Mouse (Mus musculus) left cerebral cortex, adult 11 months (tissue): ENCODE results near the gene Atf6.

Source experiments
- DNase-seq: peaks from one replicate; pipeline ENCODE4 v3.0.0; 2022; ENCODE audit warnings: low spot score

Atf6 gene

DNA sequence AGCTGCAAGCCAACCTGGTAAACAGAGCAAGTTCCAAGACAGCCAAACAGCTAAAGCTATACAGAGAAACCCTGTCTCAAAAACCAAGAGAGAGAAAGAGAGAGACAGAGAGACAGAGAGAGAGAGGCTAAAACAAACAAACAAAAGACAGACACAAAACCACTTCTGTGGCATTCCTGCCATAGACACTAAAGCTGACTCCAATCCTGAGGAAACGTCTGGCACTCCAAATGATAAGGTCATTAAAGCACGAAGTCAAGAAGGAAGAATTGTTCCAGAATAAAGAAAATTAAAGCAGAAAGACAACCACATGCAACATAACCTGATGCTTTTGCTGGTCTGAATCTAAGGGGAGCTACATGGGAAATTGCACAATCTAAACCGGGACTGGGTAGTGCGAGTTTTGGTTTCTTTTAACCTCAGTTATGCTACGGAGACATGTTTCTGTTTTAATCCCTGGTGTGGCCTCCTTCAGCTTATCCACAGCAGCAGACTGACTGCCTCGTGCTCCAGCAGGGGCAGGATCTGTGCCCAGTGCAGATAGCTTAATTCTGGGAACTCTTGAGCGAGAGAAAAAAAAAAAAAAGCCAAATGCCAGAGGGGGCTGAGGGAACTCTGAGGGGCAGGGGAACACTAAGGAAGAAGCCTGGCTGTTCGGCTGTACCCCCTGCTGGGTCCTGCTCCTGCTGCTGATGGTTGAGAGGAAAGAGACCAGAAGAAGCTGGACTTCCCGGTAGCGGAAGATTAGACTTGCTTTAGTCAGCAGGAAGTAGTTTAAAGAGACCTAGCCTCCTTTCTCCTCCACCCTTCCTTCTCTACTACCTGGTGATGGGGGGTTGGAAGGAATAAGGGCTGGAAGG, 21.9 kb downstream of the Atf6 start:
- no peak for DNase-seq

DNA sequence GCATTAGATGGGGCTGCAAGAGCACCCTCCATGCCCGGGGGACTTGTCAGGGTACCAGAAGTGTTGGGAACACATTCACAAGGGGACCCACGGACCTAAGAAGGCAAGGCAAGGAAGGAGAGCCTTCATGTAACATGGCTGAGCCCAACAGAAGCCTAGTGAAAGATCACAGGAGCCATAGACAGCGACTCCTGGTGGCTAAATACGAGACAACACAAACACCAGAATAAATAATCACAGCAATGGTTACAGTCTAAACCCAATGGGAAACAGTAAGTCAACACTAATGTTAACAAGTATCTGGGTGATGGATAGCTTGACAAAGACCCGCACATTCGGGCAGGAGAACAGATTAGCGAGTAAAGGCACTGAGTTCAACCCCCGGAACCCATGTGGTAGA, 23.2 kb downstream of the Atf6 start:
- DNase-seq: no peak

DNA sequence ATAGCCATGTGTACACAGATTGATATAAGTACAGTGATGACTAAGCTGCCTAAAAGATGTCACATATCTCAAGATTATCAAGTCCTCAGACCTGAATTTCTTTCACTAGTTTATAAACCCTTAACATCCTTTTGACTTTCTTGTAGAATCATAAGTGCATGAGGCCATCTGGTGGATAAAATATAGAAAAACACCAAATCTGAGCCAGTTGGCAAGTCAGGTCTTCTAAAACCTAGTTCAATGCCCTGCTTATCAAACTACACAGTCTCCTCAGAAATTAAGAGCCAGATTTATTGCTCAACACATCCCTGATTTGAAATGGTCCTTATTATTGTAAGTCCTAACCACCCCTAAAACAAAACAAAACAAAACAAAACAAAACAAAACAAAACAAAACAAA, 27.9 kb downstream of the Atf6 start:
- no peak for DNase-seq

DNA sequence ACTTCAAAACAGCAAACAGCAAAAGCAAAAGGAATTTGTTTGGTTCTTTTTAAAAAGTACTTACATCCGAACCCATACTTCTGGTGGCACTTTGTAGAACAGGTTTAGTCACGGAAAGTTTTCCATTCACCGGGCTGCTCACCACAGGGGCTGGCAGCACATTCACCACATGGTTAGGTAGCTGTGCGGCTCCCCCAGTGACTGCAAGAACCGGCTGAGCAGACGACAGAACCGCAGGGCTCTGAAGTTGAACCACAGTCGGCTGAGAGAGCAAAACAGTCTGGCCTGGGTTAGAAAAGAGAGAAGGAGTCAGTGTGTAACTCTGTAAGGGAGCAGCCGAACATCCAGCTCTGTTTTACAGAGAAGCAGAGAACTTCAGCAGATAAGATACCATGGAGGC, 32.8 kb downstream of the Atf6 start:
- DNase-seq: no peak

DNA sequence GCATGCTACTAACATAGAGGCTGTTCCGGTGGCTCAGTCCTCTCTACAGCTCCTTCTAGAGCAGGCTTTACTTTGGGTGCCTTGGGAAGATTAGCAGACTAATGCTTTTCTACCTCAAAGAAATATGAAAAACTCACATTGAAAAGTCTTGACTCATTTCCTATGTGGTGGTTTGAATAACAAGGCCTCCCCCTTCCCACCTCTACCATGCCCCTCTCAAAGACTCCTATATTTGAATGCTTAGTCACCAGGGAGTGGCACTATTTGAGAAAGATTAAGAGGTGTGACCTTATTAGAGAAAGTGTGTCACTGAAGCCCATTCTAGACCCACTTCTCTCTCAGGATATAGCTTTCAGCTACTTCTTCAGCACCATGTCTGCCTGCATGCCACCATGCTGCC, 37.8 kb downstream of the Atf6 start:
- no peak for DNase-seq

DNA sequence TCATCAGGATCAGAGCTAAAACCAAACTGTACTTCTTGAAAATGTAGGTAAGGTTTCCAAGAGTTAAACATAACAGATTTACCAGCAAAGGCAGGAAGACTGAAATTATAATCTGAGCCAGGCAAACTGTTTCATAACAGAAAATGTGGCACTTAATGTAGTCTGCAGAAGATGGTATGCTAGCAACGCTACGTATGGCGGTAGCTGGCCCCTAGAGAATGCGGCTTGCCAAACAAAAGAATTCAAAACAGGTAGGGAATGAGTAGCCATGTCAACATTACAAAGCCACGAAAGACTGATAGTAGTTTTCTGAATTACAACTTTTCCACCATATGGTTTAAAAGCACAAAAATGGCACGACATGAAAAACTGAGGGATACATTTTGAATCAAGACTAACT, 38.2 kb downstream of the Atf6 start:
- DNase-seq: no peak

DNA sequence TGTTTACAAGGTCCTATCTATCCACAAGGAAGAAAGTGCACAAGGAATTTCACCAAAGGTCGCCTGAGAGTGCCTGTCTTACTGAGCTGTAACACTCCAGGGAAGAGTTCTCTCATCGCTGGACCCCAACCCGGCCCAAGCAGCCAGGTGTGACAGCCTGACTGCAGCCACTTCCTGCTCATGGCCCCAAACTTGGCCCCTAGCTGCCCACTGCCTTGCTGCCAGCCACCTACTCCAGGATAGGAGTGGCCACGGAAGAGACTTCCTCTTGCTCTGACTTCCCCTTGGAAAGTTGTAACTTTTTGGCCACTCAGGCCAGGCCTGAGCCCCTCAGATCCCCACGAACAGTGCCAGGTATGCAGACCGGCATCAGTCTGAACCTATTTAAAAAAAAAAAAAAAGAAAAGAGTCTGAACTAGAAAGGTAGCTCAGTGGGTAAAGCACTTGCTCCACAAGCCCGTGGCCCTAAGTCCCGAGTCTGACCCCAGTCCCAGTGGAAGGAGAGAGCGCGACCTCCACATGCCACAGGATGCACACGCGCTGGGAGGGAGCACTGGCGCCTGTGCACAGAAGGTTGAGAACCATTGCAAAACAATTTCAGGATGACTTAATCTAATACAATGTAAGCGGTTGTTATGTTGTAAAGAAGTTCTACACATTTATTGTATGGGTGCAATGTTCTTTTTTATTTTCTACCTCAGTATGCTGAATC, 47.3 kb downstream of the Atf6 start:
- DNase-seq: no peak

DNA sequence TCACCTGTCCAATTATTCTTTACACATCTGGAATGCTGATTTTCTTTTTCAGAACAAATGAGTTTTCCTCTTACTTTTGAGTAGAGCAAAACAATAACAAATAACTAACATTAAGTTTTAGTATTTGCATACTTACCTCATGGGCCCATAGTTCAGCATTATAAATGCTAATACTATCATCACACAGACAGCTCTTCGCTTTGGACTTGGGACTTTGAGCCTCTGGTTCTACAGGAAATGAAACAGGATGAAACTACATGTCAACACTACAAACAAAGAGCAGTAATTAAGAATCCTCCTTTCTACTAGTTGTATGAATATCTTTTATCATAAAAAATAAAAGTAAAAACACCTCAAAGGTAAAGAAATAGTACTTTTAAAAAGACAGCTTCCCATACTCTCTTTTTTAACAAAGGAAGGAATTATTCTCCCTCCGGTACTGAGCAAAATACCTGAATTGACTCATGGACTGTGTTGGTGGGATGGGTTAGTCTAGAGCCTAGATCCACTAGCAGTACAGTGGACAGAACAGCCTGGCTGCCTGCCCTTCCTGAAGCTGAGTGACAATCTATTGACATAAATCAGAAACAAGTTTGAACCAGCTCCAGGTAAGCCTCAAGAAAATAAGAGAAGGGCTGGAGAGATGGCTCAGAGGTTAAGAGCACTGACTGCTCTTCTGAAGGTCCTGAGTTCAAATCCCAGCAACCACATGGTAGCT, 52.1 kb downstream of the Atf6 start:
- no peak for DNase-seq

DNA sequence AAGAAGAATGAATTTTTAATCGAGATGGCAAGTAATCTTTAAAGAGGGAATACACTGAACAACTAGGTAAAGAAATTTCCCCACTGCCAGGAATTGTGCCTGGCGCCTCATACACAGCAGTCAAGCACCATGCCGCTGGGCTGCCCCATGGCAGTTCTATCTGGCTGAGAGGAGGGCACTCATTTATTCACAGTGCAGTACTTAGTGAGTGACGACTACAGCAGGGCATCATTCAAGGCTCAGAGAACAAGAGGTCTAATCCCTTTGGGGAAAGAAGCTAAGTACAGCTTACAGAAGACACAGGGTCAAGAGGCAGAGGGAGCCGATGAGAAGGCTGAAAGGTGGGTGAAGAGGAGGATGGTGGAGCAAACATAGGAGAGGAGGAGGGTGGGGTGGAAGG, 54.7 kb downstream of the Atf6 start:
- DNase-seq: no peak

DNA sequence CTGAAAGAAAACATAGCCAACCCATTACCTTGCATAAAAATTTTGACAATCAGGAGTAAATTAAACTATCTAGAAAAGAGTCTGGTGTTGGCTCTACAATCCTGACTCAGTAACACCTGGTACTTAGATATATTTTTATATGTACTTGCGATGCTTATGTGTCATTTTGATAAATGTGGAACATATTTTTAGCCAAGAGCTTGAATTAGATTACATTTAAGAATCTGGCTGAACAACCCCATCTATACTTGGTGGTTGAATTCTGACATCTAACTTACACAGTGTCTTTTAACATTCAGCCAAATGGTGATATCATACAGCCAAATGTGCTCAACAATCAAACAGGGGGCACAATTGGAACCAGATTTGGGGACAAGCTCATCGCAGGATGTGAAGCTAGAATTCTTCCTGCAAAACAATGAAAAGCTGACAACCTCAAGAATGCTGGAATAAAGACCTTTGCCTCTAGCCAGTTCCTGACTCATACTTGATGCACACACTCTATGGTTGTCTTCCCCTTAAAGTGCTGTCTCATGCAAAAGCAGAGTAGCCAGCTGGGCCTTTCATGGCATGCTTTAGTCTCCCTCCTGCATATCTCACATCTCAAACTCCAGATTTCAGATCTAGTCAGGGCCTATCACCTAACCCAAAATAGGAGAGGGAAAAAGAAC, 59.8 kb downstream of the Atf6 start:
- peak; percentile 16 for DNase-seq

DNA sequence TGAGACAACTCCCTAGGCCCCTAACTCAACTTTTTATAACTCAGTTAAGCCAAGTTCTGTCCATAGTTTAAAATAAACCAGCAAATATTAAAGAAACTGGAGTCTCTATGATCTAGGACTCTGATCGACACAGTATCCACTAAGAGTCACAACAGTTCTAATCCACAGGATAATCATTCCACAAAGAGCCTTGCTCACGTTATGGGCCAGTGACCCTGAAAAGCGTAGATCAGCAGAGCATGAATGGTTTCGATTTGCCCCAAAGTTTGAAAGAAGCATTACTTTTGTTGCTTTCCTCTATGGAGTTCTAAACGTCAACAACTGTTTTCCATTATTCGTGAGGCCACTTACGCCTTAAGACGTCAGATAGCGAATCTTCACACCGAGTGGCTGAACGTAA, 62.9 kb downstream of the Atf6 start:
- DNase-seq: no peak

DNA sequence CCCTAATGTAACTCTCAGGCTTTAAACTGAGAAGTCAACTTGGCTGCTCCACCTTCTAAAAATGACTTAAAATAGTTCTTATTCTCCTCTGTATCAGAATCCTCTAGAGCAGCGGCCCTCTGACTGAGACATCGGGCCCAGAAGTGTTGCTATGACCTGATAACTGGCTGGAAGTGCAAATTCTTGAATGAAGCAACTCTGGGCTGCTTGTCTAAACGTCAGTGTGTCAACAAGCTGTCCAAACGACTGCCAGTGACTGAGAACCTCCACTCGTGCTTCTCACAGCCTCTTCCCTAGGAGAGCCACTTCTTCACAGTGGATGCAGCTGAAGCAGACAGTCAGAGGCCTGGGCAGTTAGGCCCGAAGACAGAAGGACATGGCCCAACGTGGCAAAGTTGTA, 64.9 kb downstream of the Atf6 start:
- DNase-seq: no peak

DNA sequence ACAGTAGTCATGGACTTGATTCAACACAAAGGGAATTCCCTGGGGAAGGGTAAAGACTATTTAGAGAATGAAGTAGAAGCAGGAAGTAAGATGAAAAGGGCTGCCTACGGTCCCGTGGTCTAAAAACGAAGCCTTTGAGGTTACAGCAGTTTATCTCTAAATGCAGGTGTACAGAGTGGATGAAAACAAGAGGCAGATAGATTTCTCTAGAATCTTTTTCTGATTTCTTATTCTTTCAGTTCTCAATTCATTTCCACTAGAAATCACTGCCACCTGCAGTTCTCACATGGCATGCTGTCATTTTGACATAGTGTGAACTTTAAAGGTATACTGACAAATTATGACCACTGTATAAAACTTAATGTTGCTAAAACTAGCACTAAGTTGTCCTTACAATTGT, 66.9 kb downstream of the Atf6 start:
- no peak for DNase-seq

DNA sequence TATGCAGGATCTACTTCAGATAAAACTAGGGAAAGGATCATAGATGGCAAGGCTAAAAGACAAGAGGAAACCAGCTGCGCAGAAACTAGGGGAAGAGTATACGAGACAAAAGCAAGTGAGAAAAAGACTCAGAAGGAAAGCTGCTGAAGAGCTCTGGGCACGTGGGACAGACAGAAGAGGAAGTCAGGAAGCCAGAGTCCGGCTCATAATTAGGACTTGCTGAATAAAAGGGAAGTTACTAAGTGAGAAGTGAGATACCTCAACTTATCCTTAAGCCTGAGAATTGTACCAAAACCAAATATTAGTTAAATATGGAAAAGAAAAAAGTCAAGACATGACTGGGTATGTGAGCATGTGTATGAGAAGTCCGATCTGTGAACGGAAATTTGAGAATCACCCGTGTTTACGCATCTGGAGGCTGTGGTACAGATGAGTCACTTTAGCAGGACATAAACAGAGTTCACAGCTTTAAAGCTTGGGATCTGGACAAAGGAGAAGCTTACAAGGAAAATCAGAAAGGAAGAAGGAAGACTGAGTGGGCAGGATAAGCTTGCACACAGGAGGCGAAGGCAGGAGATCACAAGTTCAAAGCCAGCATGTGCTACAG, 71.7 kb downstream of the Atf6 start:
- DNase-seq: no peak

DNA sequence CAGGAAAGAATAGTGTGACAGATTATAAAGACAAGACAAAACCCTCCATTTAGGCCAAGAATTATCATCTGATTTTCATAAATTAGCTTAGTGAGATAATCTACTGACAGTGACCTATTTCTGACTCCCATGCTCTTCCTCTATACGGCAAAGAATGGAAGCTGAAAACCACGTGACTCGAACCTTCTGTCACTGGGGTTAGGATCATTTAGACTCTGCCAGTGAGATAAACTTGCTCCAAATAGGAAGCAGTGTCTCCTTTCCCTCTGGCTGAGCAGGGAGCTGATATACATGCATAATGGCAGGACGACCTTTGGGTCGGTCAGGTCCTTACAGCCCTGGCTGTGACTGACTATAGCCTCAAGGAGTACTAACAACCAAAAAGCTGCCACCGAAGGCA, 76.0 kb downstream of the Atf6 start:
- no peak for DNase-seq

DNA sequence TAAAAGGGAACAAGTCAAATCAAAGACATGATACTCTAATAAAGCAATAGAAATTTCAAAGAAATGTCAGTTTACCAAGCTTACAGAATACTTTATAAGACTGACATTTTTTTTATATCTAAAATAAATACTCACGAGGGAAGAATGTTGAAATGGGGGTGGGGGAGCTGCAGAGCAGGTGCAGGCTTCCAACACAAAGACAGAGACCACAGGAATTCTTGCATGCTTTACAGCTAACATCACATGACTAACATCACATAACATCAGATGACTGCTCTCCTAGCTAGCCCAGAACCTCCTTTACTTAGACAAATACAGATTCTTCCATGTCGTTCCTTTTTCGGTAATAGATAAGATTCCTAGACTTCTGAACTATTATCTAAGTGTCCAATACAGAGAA, 76.6 kb downstream of the Atf6 start:
- DNase-seq: no peak

DNA sequence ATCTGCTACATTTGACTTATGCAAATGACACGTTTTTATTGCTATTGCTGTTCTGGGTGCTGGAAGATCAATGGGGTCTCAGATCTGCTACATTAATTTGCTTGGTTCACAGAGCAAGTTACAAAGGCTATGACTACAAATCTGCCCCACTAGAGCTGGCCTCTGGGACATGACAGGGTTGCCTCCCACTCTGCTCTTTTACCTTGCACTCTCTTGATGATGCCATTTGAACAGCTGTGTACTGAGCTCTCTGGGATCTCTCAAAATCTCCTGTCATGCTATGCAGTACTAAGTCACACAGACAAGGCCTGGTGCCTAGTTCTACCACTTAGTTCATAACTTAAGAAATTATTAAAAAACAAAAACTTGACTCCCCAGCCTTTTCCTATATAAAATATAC, 79.9 kb downstream of the Atf6 start:
- DNase-seq: no peak

DNA sequence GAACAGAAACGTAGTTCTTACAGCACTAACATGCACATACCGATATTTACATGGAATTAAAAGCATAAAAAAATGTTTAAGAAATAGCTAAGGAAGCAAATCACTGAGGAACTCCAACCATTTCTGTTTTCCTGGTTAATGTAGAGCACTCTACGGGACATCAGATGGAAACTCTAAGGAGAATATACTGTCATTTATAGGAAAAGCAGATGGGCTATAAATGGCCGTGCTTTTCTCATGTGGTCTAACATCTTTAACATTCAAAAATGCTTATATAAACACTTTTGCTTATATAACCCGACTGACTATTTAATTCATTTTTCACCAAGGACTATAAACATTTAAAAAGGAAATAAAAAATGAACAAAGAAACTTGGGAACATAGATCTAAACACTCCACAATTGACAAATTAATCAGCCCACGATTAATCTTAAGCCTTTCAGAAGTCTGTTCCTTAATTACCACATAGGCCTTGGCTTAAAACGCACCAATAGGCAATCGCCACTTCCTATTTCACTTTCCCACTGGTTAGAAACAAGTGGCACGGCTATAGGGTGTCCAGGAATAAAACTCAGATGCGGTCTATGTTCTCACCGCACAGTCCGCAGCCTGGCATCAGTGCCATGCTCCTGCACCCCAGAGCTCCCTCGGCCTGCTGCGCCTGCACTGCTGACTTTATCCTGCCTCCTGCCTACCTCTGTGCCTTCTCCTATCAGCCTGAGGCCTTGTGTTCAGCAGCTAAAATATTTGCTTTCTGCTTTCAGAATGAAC, 80.8 kb downstream of the Atf6 start:
- DNase-seq: no peak

DNA sequence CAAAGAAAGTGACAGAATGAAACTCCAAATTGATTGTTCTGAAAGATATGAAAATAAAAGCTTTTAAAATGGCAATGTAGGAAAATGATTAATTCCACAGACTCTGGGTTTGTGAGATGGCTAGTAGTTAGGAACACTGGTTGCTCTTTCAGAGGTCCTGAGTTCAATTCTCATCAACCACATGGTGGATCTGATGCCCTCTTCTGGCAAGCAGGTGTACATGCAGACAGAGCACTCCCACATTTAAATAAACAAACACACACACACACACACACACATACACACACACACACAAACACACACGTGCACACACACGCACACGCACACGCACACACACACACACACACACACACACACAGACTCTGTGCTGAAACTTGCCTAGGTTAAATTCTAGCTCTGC, 89.9 kb downstream of the Atf6 start:
- no peak for DNase-seq

DNA sequence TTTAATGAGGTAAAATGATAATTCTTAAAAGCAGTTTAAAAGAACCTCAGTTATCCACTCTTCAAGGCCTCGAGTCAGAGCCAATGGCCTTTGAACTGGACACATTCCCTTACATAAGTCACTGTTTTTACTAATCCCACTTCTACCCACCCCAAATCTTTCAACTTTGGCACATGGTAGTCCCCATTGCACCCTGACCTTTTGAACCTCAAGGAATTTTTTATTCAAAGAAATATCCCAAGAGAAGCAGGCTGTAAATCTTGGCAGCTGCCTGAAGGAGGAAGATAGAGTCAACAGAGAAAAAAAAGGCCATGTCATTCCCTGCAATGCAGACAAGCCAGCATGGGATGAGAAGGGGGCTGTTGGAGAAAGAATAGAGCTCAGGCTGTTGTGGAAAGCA, 93.1 kb downstream of the Atf6 start:
- DNase-seq: no peak

DNA sequence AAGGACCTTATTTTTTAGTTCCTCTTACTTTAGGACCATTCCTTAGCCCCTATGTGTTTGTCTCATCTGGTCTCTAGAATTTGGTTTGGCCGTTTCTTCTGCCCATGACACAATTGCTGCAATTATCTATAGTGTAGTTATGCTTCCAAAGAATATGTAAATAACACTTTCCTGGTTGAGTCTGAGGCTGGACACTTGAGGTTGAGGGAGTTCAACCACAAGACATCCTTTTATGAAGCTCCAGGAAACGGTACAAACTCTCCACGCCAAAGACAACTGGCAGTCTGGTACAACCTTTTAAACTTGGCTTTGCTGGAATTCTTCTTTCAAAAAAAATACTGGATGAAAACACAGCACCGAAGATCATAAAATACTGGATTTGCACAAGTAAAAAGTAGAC, 94.1 kb downstream of the Atf6 start:
- DNase-seq: no peak
